Mouse (Mus musculus) left cerebral cortex, postnatal 36 days (tissue): ENCODE data around the gene Cinp. TPM values are rescaled to one million over a fixed set of nuclear protein-coding genes. Genes with fewer than 3 reads are reported as not detected.

Experiments used
- DNase-seq, 2 experiments: peaks; one replicate each; pipeline ENCODE4 v3.0.0; 2021 to 2022; ENCODE audit warnings: low spot score in 2 of 2, mixed read lengths in 1 of 2
- intact Hi-C: fragments of 180-260 bp; cut with DNase I; formaldehyde crosslinking; loops from one replicate; pipeline ENCODE4 v1.15.1; 2025
- total RNA-seq, 2 experiments: library from RNA; stranded (reverse); gene quantifications; 2 replicates each; pipeline ENCODE4 v1.2.3; 2021

Cinp gene
- 100 to 1,000 TPM; 100 to 103 TPM for total RNA-seq

DNA sequence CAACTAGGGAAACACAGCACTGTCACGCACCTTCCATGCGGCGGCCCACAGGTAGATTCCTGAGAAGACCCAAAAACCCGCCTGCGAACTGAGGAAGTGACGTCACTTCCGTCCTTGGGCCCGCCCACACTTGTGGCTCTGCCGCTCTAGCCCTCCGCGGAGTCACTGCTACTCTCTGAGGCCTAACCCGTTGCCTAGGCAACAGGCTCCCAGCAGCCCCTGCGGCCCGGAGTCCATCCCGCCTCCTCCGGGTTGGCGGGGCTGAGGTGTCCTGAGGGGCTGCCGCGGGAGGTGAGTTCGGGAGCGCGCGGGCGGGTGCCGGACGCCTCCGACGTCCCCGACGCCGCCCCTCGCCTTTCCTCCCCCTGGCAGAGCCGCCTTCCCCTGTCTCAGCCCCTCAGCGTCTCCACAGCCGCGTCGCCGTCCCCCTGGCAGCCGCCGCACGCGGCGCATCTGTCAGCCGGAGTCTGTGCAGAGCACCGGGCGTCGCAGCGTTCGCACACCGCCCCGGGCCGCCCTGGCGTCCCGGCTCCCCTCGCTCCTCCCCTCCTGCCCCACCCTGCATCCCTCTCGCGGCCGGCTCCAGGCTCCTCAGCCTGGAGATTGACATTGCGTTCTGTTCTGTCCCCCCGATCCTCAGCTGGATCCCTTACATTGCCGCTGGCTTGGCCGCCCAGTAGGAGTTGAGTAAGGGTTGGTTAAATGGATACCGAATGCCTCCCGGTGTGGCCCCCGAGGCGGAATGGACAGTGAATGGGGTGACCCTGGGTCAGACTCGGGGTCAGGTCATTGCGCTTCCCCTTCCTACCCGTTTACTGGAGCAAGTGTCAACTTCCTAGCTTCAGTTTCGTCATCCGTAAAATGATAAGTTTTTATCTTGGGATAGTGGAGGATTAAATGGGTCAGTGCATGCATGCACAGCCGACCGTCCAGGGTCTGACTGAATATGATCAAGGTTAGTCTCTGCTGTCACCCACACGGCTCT lies at the start of gene Cinp, which contains the start of gene Tecpr2:
Gene Cinp (minus strand): TSS at position 110 of the 985 bp plus-strand sequence.
Gene Tecpr2 (plus strand): TSS at position 229 of the 985 bp plus-strand sequence.
- intact Hi-C loops = loop anchor here (2.0 kb wide), 1 partner anchor 19 kb away; no protein-coding TSS in a partner anchor

DNA sequence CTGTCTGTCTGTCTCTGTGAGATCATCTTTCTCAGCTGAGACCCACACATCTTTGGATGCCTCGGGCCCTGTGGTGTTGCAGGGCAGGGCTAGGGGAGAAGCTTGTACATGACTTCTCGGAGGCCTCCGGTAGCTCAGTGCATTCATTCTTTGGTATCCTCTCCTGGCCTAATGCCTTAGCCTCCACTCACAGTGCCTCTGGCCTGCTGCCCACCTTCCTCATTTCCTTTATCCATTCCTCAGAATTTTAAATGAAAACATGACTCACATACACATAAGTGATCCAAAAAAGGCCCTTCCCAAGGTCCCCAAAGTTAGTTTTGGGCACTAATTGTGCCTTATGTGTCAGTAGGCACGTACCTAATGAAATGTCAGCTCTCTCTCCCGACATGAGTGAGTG lies 48.6 kb upstream of the Cinp start:
- intact Hi-C loops = no loop called here
- no peak for DNase-seq

More for the DNA sequence above, at the start of gene Cinp, which contains the start of gene Tecpr2:
- DNase-seq = peak; percentile 97 to 99

DNA sequence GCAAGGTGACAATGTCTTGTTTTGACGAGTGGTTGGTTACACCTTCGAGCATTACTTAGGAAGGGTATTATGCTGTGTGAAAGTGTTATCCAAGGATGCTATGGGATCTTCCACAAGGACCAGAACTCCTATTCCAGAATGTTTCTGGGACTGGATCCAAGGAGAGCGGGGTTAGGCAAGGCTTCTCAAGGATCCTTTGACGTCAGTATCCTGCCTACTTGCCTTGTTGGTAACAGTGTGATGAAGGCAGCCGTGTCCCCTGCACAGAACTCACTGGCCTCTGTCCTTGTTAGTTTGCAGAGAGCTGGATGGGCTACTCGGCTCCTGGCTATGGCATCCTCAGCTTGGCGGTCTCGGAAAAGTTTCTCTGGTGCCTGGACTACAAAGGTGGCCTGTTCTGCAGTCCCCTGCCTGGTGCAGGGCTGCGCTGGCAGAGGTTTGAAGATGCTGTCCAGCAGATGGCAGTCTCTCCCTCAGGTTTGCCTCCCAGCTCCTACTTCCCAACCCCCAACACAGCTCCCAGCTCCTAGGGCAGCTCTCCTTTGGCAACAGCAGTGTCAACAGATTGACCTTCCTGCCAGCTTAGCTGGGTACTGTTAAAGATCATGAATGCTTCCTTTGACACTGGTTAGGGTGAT lies 47.2 kb upstream of the Cinp start:
- intact Hi-C loops = loop anchor here (1.0 kb wide), 1 partner anchor 56 kb away; no protein-coding TSS in a partner anchor
- DNase-seq = peak; percentile 76 to 80

DNA sequence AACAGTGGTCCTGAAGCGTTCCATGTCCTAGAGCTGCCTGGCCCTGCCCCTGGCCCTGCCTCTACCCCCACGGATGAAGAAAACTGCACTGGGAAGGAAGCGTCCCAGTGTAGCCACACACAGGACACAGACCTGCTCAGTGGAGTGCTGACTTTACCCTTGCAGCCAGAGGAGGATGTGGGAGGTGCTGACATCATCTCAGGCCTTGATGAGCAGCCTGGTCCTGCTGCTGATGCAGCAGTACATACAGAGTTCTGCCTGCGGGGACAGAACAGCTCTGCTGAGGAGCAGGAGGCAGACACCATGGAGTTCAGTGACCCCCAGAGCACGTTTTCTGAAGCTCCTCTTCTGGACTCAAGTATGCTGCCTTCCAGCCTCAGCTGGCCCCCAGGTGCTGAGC lies 43.9 kb upstream of the Cinp start:
- DNase-seq = peak in 1 of 2 experiments; percentile 52

GRCm38 (mm10) chr12:110921572-110921971 lies 32.6 kb upstream of the Cinp start:
- intact Hi-C loops = no loop called here
- no peak for DNase-seq

More for the DNA sequence above, 43.9 kb upstream of the Cinp start:
- intact Hi-C loops = no loop called here

- no peak for DNase-seq
- intact Hi-C loops = no loop called here
Measured at GRCm38 (mm10) chr12:110920254-110920653, 31.3 kb upstream of the Cinp start.

GRCm38 (mm10) chr12:110915761-110916160 lies 26.8 kb upstream of the Cinp start:
- DNase-seq = no peak
- intact Hi-C loops = no loop called here

GRCm38 (mm10) chr12:110909962-110910361 lies 21.0 kb upstream of the Cinp start:
- DNase-seq = no peak
- intact Hi-C loops = loop anchor here (2.0 kb wide), 1 partner anchor 21 kb away; the partner anchor contains the start of genes Cinp and Tecpr2

DNA sequence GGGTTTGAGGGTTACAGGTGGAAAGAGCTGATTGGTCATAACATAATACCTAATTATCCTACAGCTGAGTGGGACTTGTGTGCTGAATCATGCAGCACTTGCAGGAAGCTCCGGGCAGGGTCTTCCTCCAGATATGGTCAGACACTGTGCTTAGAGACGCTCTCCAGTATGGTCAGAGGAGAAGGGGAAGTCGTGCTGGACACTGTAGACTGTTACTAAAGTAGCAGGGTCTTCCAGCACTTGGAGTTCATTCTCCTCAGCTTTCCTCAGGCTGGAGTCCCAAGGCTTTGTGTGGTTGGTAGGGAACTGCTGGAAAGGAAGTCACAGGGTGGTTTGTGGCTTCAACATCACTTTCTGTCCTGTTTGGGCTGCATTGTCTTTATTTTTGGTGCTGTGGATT lies 18.9 kb upstream of the Cinp start:
- intact Hi-C loops = loop anchor here (2.0 kb wide), 1 partner anchor 19 kb away; the partner anchor contains the start of genes Cinp and Tecpr2
- no peak for DNase-seq

GRCm38 (mm10) chr12:110903536-110903935 lies 14.6 kb upstream of the Cinp start:
- no peak for DNase-seq
- intact Hi-C loops = no loop called here

DNA sequence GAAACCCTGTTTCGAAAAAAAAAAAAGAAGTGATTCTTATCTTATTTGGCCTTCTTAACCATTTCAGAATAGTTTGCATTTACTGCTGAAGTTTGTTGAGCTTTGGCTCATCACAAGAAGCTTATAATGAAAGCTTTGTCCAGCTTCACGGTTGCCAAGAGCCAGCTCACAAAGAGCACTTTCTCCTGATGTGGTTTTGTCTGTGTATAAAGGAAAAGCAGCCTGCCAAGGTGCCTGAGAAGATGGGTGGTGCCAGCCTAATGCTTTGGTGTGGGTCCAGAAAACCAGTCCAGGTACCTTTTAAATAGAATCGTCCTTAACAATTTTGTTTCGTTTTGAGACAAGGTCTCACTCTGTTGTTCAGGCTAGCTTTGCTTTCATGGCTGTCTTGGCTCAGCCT lies 13.2 kb upstream of the Cinp start:
- intact Hi-C loops = no loop called here
- no peak for DNase-seq

DNA sequence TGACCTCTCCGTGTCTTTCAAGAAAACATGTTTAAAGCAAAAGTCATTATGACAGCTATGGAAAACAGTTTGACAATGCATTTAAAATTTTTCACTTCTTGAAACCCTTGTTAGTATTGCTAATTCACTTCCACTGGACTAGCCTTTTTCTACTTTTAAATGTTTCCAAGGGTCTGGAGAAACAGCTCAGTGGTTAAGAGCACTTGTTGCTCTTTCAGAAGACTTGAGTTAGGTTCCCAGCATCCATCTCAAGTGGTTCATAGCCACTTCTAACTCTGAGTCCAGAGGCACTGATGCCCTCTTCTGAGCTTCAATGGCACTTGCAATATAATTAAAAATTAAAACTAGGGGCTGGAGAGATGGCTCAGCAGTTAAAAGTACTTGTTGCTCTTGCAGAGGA lies 2.9 kb upstream of the Cinp start:
- intact Hi-C loops = no loop called here
- no peak for DNase-seq

DNA sequence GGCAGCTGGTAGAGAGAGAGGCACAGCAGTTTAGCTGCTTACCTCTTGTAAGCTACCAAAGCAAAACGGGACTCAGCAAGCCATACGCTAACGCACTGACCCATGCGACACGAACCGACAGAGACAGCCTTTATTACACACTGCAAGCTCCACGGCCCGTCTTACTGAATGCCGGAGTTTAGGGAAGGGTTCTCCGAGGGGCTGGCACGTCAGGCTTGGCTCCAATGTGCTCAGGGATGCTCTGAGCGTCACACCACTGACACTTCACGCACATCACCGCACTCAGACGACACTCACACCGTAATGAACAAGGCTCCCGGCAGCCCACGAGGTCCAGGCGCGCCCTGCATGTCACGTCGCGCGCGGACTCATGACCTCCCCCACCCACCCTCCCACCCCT lies 339 bp downstream of the Cinp start:
- intact Hi-C loops = loop anchor here (2.0 kb wide), 1 partner anchor 20 kb away; no protein-coding TSS in a partner anchor
- no peak for DNase-seq

GRCm38 (mm10) chr12:110888106-110888505 lies 839 bp downstream of the Cinp start:
- intact Hi-C loops = loop anchor here (2.0 kb wide), 1 partner anchor 21 kb away; no protein-coding TSS in a partner anchor
- no peak for DNase-seq

- no peak for DNase-seq
- intact Hi-C loops = no loop called here
Measured at GRCm38 (mm10) chr12:110885251-110885650, 3.7 kb downstream of the Cinp start.

DNA sequence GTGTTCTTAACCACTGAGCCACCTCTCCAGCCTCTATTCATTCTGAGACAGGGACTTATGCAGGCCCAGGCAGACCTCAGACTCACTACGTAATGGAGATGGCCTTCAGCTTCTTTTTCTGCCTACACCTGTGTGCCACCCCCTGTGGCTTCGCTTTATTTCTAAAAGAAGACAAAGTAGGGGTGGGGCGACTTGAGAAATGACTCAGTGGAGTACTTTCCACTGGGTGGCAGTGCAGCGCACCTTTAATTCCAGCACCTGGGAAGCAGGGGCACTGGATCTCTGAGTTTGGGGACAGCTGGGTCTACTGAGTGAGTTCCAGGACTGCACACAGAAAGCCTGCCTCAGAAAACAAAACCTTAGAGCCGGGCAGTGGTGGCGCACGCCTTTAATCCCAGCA lies 6.7 kb downstream of the Cinp start:
- intact Hi-C loops = no loop called here
- no peak for DNase-seq

- no peak for DNase-seq
- intact Hi-C loops = no loop called here
Measured at GRCm38 (mm10) chr12:110875351-110875750, 13.6 kb downstream of the Cinp start.

- intact Hi-C loops = no loop called here
Measured at GRCm38 (mm10) chr12:110871247-110871646, 17.7 kb downstream of the Cinp start.

GRCm38 (mm10) chr12:110870107-110870506 lies 18.8 kb downstream of the Cinp start:
- intact Hi-C loops = no loop called here
- DNase-seq = no peak

More at GRCm38 (mm10) chr12:110871247-110871646, 17.7 kb downstream of the Cinp start:
- DNase-seq = no peak

DNA sequence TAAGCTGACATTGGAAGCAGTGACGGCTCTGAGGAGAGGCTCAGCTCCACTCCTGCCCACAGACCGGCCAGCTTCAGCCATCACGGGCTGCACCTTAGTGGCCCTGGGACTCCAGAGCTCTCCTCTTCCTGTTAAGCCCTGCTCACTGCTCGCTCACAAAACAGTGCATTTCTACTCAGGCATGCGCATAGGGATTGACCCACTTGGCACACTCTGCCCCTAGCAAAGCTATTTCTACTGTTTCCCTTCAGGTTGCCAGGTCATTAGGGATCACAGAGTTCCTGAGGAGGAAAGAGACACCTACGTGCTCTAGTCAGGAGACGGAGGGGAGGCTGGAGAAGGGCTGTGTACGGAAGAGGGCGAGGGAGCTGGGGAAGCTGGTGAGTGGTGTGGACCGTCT lies 23.0 kb downstream of the Cinp start:
- intact Hi-C loops = no loop called here

More for the DNA sequence above, 23.0 kb downstream of the Cinp start:
- DNase-seq = no peak
